Mouse (Mus musculus) kidney, adult 2 months (tissue): ENCODE measurements around the gene Stag2.

ENCODE experiments used
- CTCF ChIP-seq: fragments of 200-500 bp; conservative IDR thresholded peaks from 2 replicates; pipeline ENCODE4 v1.5.1; 2011; ENCODE audit warnings: low read depth, mild to moderate bottlenecking, control low read depth, low read length, moderate library complexity, mixed read lengths; ENCODE audit not compliant: insufficient read depth, insufficient read length
- POLR2A ChIP-seq: fragments of 200-500 bp; IDR thresholded peaks from one replicate; pipeline ENCODE4 v1.6.1; 2011; ENCODE audit warnings: low read depth, low read length, control low read depth

DNA sequence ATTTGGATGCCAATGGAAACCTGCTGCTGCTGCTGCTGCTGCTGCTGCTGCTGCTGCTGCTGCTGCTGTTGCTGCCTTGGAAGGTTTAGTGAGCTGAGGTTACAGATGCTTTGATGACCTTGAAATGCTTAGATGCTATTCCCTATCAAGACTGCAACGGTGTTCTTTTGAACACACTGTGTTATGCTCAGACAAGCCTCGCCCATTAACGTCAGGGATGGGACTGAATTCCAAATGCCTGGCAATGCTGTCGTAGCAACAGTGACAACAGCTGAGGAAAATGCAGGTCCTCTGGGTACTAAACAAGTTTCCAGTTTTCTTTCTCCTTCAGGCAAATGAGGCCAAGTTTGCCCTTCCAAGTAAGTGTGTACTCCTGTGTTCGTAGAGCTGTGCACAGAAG is 171.3 kb downstream of the Stag2 start:
- TF ChIP-seq CTCF (no peak), POLR2A (no peak)
